Mouse (Mus musculus): ENCODE measurements around the gene Pisd.
A peak's percentile ranks its signal among the peaks of the same experiment; 100 is the strongest.
"Not testable (repeated sequence)": the region's sequence is repeated elsewhere in the genome, so short reads cannot be mapped to it uniquely, and the experiment has no call there.

Pisd gene

DNA sequence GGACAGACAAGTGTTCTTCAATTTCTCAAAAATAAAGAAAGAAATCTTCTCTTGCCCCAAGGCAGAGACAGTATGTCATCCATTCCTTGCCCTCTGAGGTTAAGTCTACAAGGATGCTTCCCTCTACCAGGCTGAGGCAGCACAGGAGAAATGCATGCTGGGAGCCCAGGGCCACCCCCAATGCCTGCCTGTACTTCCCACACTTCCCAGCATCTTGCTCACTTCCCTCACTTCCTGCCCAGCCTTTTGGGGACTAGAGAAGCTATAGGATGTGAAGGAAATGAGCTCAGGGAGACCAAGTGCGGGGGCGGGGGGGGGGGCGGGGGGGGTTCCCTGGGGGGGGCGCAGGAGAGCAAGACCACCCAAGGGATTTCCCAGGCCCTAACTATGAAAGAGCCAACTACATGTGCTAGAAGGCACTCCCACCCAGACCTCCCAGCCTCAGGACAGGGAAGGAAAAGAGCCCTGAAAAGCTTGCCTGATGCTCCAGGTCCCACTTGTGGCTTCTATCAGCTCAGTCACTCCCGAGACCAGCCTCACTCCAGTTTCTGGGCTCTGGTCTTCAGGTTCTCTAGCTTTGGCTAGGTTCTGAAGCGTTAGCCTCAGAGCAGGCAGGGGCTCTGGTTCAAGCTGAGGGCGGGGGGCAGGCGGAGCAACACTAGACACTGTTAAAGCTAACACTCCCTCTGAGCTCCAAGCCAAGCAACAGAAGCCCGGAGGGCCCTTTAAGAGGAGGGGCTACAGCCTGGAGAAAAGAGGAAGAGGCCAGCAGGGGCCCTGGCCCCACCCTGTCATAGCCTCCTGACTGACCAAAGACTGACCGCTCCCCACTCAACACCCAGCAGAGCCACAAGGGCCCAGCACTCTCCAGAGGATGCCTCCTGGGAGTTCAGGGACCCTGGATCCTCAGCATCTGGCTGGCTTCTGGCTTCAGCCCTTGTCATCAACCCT is 39.5 kb downstream of the Pisd start:
- DNase-seq (ENCODE audit: low spot score in 2 of 2), result peak in 1 of 2 experiments; percentile 18

DNA sequence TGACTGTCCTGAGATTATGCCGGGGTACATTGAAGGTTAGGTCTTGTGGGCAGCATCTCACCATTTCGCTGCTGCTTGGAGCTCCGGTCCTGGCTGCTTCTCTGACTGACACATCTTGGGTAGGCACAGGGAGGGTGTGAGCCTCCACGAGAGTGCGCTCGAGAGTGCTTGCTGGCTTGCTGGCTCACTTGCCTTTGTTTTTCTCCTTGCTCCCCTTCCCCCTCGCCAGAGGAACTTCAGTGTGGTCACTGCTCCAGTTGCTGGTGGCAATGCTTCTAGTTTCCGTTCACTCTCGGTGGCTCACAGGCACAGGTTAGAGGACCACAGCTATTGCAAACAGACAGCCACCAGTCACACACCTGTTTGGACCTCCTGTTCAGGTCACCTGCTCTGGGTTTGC is 43.3 kb downstream of the Pisd start:
- peak in 1 of 2 experiments; percentile 63 for DNase-seq (ENCODE audit: low spot score in 2 of 2)

DNA sequence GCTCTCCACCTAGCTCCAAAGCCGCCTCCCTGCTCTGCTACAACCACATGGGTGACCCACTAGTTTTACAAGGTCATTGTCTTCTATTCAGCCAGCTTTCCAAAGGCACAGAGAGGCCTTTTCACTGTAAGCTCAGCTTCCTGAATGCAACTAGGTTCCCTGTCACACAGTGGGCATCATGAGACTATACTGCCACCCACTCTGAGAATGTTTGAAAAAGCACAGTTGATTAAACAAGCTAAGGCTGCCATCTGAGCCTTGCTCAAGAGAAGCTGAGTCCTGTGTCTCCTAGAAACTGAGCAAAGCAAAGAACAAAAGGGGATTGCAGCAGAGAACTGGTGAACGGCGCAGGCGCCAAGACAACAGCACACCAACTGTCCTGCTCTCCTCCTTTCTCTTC is 44.1 kb downstream of the Pisd start:
- not testable (repeated sequence) for DNase-seq (ENCODE audit: low spot score in 2 of 2)

DNA sequence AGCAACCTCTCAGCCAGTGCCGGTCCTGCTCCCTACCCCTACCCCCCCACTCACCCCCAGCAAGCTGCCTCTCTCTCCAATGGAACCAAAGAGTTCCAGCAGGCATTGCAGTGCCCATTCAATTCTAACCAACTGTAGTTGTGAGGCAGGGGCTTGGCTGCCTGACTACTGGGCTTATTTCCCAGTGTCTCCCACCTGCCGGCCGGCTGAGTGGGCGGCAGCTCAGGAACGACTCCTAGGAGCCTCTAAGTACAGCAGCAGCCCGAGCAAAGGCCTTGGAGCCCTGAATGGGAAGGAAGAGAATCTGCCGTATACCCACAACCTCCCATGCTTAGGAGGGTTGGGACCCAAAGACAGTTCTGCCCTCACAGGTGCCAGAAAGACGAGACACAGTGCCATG is 44.6 kb downstream of the Pisd start:
- DNase-seq (ENCODE audit: low spot score in 2 of 2), result not testable (repeated sequence)

DNA sequence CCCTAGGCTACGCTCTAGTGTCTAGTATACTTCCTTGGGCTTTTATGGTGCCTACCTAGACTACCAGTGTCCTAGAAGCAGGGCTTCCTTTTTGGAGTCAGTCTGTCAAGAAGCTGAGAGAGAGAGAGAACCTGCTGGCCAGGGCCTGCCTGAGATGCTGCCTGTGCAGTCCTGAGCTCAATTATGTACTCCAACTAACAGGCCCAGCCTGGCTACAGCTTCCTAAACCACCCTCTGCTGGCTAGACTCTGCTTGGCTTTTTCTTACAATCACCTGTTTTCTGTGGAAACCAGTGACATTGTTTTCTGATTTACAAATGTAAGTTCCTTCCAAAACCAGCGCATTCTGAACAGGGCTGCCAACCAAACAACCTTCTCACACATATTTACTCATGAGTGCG is 45.3 kb downstream of the Pisd start:
- no peak for DNase-seq (ENCODE audit: low spot score in 2 of 2)

DNA sequence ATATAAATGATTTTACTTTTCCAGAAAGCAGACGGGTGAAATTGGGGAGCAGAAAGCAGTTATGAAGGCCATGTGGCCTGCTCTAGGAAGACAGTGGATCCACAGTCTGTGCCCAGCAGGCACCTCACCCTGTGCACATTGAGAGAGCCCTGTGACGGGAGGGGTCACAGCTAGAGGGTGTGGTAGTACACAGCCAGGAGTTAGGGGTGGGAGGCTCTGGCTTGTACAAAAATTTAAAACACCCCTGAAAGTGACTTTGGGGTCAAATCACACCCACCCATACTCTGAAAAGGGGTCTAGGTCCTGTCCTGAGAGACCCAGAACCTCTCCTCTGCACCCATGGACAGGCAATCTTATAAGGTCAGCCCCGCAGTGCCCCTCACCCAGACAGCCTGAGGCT is 48.7 kb downstream of the Pisd start:
- DNase-seq (ENCODE audit: low spot score in 2 of 2), result not testable (repeated sequence)

DNA sequence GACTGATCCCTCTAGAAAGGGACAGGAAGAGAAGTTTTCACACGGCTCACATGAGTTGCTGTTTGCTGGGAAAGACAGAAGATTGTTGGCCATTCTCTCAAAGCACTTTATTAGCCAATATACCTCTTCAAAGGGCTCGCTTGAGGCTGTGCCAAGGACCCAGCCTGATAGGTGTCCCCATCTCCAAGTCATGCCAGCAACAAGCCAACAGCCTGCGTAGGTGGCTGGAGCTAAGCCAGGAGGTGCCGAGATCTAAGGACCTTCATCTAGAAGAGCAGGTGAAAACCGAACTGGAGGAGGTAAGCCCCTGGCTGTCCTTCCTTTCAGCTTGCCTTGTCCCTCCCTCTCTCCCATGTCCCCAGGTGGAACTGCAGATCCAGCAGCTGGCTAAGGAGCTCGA is 49.7 kb downstream of the Pisd start:
- DNase-seq (ENCODE audit: low spot score in 2 of 2), result no peak

DNA sequence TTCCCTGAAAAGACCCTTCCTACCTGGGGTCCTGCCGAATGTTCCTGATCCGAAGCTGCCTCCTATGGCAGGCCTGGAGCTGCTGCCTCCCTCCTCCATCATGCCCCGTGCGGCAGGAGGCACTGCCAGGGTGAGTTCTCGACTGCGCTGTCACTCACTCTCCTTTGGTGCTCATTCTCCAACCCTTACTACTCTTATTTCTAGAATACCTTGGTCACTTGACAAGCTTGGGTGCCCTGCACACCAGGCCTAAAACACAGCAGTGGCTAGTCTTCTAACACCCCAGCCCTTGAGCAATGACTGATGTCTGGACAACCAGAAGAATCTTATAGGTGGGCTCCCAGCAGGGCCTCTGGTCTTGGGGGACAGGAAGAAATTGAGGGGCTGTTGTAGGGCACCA is 51.6 kb downstream of the Pisd start:
- DNase-seq (ENCODE audit: low spot score in 2 of 2), result not testable (repeated sequence)

DNA sequence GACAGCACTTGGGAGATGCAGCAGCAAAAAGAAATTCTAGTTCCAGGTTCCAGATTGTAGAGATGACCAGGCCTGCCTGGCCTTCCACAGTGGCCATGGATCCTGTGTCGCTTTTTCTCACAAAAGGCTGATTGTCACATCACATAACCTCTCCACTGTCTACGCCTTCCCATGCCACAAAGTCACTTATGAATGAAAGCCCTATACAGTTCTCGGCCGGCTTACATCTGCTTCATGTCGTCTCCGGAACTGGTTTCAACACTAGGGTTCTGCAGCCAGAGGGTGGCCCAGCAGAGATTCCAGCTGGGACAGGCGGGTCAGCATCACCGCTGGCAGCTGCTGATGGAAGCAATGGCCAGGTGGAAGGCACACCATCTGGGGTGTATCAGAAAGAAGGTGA is 56.6 kb downstream of the Pisd start:
- no peak for DNase-seq (ENCODE audit: low spot score in 2 of 2)

DNA sequence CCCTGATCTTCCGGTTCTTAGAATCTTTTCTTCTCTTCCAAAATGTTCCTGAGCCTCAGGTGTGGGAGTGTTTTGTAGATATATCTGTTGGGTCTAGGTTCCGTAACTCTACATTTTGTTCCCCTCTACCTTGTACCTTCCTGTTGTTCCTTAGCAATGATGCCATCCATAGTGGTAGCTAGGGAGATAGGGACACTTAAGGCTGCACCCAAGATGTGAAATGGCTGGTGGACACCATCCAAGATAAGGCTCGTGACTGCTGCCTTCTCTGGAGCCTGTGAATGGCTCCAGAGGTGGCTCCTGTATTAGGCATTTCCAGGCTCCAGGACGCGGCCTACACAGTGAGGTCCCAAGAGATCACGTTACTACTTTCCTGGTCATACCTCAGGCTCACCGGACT is 57.1 kb downstream of the Pisd start:
- DNase-seq (ENCODE audit: low spot score in 2 of 2), result no peak

DNA sequence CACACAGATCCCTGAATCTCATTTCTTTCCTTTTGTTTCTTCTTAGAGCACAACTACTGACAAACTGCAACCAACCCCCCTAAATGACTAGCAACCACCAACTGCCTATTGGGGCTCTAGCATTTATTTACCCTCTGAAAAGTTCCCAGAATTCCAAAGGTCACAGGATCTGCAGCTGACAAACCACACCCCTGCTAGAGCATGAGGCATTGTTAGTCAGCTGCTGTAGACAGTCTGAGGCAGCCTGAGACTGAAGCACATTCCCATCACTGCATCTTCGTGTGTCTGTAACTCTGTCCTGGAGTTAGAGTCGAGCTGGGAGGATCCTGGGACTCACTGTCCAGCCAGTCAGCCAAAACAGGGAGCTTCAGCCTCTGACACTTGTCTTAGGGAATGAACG is 60.0 kb downstream of the Pisd start:
- DNase-seq (ENCODE audit: low spot score in 2 of 2), result not testable (repeated sequence)

DNA sequence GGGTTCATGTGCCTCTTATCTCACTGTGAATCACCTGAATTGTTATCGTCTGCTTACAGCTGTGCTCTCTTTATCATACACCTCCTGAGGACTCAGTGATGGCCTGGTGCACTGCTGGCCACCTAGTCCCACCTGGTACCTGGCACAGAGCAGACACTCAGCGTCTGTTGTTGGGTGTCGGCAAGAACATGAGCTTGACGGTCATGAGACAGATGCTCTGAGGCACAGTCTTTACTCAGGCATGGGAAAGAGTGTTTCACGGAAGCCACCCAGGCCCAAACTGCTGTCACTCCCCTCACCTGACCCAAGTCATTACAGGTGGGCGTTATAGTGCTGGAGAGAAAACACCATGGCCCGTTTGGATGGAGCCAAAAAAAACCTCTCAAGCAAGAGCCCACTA is 61.5 kb downstream of the Pisd start:
- DNase-seq (ENCODE audit: low spot score in 2 of 2), result no peak

DNA sequence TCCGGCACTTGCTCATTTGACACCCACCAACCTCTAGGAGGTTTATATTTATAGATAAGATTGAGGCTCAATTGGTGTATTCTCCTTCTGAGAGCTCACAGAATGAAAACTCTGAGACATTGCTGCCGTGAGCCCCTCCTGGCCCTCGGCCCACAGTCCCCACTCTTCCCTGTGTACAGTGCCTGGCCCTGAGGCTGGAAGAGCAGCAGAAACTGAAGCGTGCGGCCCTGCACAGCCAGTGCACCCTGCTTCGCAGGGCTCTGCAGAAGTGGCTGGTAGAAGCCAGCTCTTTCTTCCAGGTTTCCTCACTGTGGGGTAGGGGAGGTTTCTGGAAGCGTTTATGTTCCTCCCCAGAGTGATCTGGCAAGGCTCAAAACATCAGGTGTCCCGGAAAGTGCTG is 62.7 kb downstream of the Pisd start:
- DNase-seq (ENCODE audit: low spot score in 2 of 2), result not testable (repeated sequence)

DNA sequence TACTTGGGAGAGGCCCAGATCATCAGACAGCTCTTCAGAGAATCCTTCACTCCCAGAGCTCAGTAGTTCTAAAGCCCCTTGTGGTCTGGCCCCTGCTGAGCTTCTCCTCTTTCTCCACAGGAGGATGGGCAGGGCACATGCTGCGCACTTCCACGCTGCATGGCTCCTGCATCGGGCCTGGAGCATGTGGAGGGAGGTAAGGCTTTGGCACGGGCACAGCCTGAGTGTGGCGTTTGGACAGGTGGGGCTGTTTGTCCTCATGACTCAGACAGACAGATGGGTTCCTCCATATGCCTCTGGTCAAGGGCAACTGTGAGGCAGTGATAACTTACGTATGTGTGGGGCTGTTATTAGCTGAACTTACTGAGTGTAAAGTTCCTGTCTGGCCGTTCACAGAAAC is 63.2 kb downstream of the Pisd start:
- no peak for DNase-seq (ENCODE audit: low spot score in 2 of 2)

DNA sequence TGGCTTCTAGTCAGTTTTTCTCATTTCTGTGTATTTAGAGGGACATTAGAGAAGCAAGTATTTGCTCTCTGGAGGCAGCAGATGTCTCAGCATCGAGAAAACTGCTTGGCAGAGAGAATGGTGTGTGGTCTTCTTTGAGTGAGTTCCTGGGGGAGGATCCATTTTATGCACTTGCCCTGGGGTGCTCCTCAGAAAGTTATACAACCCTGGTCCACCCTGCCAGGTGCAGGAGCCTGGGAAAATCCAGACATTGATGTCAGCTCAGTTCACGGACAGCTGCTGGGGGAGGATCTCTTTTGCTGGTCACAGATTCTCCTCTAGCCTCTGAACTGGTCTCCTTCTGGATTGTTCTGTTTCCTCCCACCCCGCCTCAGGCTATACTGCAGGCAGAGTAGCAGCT is 64.1 kb downstream of the Pisd start:
- DNase-seq (ENCODE audit: low spot score in 2 of 2), result no peak

DNA sequence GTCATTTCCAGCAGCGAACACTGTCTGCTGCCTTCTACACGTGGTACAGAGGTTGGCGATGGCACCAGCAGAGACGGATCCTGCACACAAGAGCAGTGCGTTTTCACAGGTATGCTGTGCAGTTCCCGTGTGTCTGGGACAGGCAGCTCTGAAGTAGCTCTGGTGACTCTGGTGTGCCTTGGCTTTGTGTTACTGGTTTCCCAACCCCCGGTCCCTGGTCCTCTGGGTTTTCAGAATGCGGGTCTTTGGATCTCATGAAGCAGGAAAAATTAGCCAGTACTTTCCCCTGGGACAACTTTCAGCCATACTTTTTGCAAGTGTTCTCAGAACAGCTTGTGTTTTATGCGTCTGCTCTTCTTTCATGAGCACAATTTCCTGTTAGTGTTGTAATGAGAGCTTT is 65.0 kb downstream of the Pisd start:
- DNase-seq (ENCODE audit: low spot score in 2 of 2), result no peak

DNA sequence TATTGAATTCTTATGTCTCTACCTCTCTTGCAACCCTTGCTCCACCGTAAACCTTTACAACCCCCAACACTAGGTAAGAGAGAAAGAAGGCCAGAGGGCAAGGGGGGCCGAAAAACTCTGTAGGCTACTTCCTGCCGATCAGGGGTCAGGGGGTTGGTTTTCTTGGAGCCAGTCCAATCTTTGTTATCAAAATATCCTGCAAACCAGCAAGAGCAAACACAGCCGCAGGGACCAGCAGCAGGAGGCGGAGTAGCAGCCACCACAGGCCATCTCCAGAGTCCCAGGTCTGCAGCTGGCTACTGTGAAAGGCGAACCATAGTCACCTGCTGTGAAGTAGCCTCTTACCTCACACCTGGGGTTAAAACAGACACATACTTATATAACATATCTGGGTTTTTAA is 66.5 kb downstream of the Pisd start:
- DNase-seq (ENCODE audit: low spot score in 2 of 2), result no peak

DNA sequence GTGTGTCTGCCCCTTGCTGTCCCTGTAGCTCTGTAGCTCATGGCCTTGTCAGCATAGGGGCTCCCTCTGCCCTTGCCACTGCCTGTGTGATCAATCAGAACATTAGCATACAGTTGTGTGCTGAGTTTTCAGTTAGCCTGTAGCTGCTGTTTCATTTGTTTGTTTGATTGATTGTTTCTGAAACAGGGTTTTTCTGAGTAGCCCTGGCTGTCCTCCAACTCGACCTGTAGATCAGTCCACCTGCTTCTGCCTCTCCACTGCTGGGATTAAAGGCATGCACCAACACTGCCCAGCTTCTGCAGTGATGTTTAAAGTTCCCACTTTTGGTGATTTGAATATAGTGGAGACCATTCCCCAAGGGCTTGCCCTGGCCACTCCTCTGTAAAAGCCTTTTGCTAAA is 67.7 kb downstream of the Pisd start:
- DNase-seq (ENCODE audit: low spot score in 2 of 2), result no peak

DNA sequence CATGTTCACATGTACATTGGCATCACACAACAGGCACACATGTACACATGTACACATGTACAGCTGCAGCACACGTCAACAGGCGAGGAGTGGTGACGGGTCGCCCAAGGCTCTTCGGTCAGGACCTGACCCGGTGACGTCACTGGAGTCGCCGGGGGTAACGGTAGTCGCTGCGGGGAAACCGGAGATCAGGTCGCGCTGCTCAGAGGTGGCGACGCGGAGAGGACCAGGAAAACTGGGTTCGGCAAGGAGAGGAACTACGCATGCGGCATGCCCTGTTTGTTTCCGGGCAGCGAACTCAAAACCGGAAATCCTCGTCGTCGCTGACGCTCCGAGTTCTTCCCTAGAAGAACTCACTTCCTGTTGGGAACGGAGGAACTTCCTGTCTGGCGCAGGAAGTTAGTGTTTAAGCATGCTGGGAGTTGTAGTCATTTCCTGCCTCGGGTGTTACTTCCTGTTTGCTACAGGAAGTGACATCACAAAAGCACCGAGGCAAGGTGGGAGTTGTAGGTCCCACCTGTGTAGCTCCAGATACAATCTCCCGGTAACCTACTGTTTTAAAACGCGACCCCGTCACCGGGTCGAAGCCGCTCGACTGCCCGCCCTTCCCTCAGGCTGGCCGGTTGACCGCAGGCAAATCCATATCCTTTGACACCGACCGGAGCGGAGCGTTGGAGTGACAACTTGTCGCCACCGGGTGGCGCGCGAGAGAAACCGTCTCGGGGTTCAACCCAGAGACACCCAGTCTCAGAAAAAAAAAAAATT is 71.6 kb downstream of the Pisd start:
- DNase-seq (ENCODE audit: low spot score in 2 of 2), result peak; percentile 76 to 94

DNA sequence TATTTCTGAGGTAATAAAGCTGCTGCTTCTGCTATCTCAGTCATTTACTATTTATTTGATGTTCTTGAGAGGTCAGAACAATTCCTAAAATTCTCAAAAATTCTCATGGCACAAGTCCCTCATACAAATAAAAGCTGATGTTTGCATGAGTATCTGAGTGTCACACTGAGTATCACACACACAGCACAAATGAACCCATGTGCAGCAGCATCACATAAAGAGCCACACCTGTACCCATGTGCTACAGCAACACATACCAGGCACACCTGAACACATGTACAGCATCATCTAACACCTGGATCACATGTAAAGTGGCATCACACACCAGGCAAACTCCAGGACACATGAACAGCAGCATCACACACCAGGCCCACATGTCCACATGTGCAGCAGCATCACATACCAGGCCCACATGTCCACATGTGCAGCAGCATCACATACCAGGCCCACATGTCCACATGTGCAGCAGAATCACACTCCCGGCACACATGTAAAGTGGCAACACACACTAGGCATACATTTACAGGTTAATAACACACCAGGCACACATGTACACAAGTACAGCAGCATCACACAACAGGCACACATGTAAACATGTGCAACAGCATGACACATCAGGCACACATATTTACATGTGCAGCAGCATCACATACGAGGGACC is 72.3 kb downstream of the Pisd start:
- DNase-seq (ENCODE audit: low spot score in 2 of 2), result no peak

DNA sequence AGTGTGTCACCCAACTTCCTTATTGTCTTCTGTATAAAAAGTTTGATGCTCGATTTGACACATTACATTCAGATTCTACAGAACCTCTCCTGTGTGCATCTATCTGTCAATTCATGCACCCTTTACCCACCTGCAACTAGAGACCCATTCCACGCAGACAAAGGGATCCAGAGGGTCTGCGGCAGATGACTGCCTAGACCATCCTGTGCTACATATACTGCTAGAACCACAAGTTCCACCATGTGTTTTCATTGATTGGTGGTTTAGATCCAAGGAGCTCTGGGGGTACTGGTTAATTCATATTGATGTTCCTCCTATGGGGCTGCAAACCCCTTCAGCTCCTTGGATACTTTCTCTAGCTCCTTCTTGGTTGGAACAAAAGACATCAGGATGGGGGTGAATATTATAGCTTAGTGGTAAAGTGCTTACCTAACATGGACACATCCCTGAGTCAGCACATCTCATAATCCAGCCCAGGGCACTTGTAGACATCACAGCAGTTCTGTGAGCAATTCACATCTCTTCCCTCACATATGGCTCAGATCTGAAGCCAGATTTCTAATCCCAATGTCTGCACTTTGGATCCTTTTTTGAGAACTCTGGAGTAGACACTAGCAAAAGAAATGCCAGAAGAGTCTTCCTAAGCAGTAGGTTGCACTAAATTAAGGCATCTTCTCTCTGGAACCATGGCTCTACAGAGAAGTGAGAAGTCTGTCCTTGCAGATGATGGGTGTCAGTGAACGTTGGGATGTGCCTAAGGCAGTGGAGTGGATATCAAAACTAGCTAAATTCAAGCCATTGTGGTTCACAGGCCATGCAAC is 73.0 kb downstream of the Pisd start:
- no peak for DNase-seq (ENCODE audit: low spot score in 2 of 2)

DNA sequence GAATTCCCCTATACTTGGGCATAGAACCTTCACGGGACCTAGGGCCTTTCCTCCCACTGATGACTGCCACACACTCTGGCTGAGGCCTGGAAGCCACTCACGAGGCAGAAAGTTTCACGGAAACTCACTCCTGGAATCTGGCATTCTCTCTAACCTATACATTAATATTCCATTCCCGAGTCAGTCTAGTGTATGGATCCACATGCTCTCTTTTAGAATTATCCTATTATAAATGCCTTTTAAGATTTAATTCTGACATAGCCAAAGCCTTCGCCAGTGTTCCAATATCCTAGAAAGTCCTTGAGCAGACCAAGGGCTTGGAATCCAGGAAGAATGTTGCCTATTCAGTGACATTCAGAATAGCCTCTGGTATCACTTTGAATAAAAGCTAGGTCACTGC is 74.0 kb downstream of the Pisd start:
- DNase-seq (ENCODE audit: low spot score in 2 of 2), result no peak

All from cerebellum, postnatal 4 days (tissue).